Mouse (Mus musculus): ENCODE results near the gene Vps51. TPM values are rescaled to one million over a fixed set of nuclear protein-coding genes. Genes with fewer than 3 reads are reported as not detected.

Vps51 gene
- polyA plus RNA-seq, 1 experiment from 2014 or later, result 63.3 TPM

- H3K27me3 ChIP-seq, result no peaks in the 10 kb centered on the region
- in situ Hi-C loops (cut with MboI; ENCODE audit: low pct_unique_long_range_greater_than_20kb), result no loop called here
- DNase-seq (ENCODE audit: low read depth, low spot score) (no peak), ATAC-seq (no peak)
- ChIA-PET CTCF (no interaction called here), POLR2A (no interaction called here)
- TF ChIP-seq CTCF (IDR thresholded peaks at IDR 0.05), result no peak
Observed at GRCm38 (mm10) chr19:6113116-6113515, 36.1 kb upstream of the Vps51 start.

- ATAC-seq (no peak), DNase-seq (ENCODE audit: low read depth, low spot score) (no peak)
- in situ Hi-C loops (cut with MboI; ENCODE audit: low pct_unique_long_range_greater_than_20kb), result no loop called here
- H3K27me3 ChIP-seq, result no peaks in the 10 kb centered on the region
- CTCF ChIA-PET, result interaction anchor here (0.6 kb wide), 1 partner anchor 10 kb away, joined by 3 read pairs; no protein-coding TSS in a partner anchor
- POLR2A ChIA-PET, result no interaction called here
- no peak for TF ChIP-seq CTCF (IDR thresholded peaks at IDR 0.05)
Observed at GRCm38 (mm10) chr19:6105586-6105985, 28.6 kb upstream of the Vps51 start, which contains the start of gene Naaladl1. TSS of gene Naaladl1 (plus strand) at chr19:6105782.

GRCm38 (mm10) chr19:6104476-6104875 is 27.4 kb upstream of the Vps51 start:
- in situ Hi-C loops (cut with MboI; ENCODE audit: low pct_unique_long_range_greater_than_20kb), result no loop called here
- ATAC-seq (no peak), DNase-seq (ENCODE audit: low read depth, low spot score) (no peak)
- ChIA-PET CTCF (interaction anchor here (1.1 kb wide), 1 partner anchor 9 kb away, joined by 4 read pairs; no protein-coding TSS in a partner anchor), POLR2A (no interaction called here)
- TF ChIP-seq CTCF (IDR thresholded peaks at IDR 0.05), result no peak
- no peaks in the 10 kb centered on the region for H3K27me3 ChIP-seq

GRCm38 (mm10) chr19:6102169-6102853 is 25.3 kb upstream of the Vps51 start:
- ATAC-seq (no peak), DNase-seq (ENCODE audit: low read depth, low spot score) (no peak)
- TF ChIP-seq CTCF (IDR thresholded peaks at IDR 0.05), result no peak
- CTCF ChIA-PET, result interaction anchor here (1.1 to 1.3 kb wide), 2 partner anchors 11 to 127 kb away, joined by 3 to 4 read pairs; no protein-coding TSS in a partner anchor
- in situ Hi-C loops (cut with MboI; ENCODE audit: low pct_unique_long_range_greater_than_20kb), result no loop called here
- H3K27me3 ChIP-seq, result no peaks in the 10 kb centered on the region
- POLR2A ChIA-PET, result no interaction called here

- CTCF ChIA-PET, result no interaction called here
- no peak for TF ChIP-seq CTCF (IDR thresholded peaks at IDR 0.05)
- in situ Hi-C loops (cut with MboI; ENCODE audit: low pct_unique_long_range_greater_than_20kb), result no loop called here
- POLR2A ChIA-PET, result no interaction called here
- no peak for ATAC-seq
- DNase-seq (ENCODE audit: low read depth, low spot score), result no peak
- H3K27me3 ChIP-seq, result no peaks in the 10 kb centered on the region
Observed at GRCm38 (mm10) chr19:6101186-6101585, 24.2 kb upstream of the Vps51 start.

- POLR2A ChIA-PET, result interaction anchor here (0.7 kb wide), 1 partner anchor 37 kb away, joined by 3 read pairs; no protein-coding TSS in a partner anchor
Observed at GRCm38 (mm10) chr19:6097847-6098246, 20.8 kb upstream of the Vps51 start.

GRCm38 (mm10) chr19:6094119-6094518 is 17.1 kb upstream of the Vps51 start, which contains the start of gene AC131692.1:
TSS of gene AC131692.1 (plus strand) at chr19:6094419.
- DNase-seq (ENCODE audit: low read depth, low spot score) (no peak), ATAC-seq (no peak)
- POLR2A ChIA-PET, result no interaction called here
- CTCF ChIA-PET, result no interaction called here
- H3K27me3 ChIP-seq, result no peaks in the 10 kb centered on the region
- no peak for TF ChIP-seq CTCF (IDR thresholded peaks at IDR 0.05)
- in situ Hi-C loops (cut with MboI; ENCODE audit: low pct_unique_long_range_greater_than_20kb), result no loop called here

More at GRCm38 (mm10) chr19:6097847-6098246, 20.8 kb upstream of the Vps51 start:
- CTCF ChIA-PET, result no interaction called here
- no peaks in the 10 kb centered on the region for H3K27me3 ChIP-seq
- in situ Hi-C loops (cut with MboI; ENCODE audit: low pct_unique_long_range_greater_than_20kb), result no loop called here
- DNase-seq (ENCODE audit: low read depth, low spot score) (no peak), ATAC-seq (no peak)
- TF ChIP-seq CTCF (IDR thresholded peaks at IDR 0.05), result no peak

GRCm38 (mm10) chr19:6088841-6089240 is 11.8 kb upstream of the Vps51 start:
- POLR2A ChIA-PET, result interaction anchor here (0.9 kb wide), 1 partner anchor 30 kb away, joined by 3 read pairs; no protein-coding TSS in a partner anchor
- ATAC-seq (no peak), DNase-seq (ENCODE audit: low read depth, low spot score) (no peak)
- in situ Hi-C loops (cut with MboI; ENCODE audit: low pct_unique_long_range_greater_than_20kb), result no loop called here
- TF ChIP-seq CTCF (IDR thresholded peaks at IDR 0.05), result no peak
- CTCF ChIA-PET, result no interaction called here
- no peaks in the 10 kb centered on the region for H3K27me3 ChIP-seq

GRCm38 (mm10) chr19:6085417-6085879 is 8.4 kb upstream of the Vps51 start:
- POLR2A ChIA-PET, result no interaction called here

GRCm38 (mm10) chr19:6084478-6085248 is 7.6 kb upstream of the Vps51 start, which contains the start of the genes Zfpl1 and Cdca5:
TSS of gene Zfpl1 (minus strand) at chr19:6084956.
TSS of gene Cdca5 (plus strand) at chr19:6084983.
- TF ChIP-seq CTCF (IDR thresholded peaks at IDR 0.05), result no peak
- no peaks in the 10 kb centered on the region for H3K27me3 ChIP-seq
- CTCF ChIA-PET, result interaction anchor here (1.5 kb wide), 1 partner anchor 18 kb away, joined by 5 read pairs; no protein-coding TSS in a partner anchor
- DNase-seq (ENCODE audit: low read depth, low spot score) (peak; percentile 83), ATAC-seq (peak; percentile 44)
- in situ Hi-C loops (cut with MboI; ENCODE audit: low pct_unique_long_range_greater_than_20kb), result no loop called here
- POLR2A ChIA-PET, result interaction anchor here (0.7 kb wide), 1 partner anchor 28 kb away, joined by 3 read pairs; no protein-coding TSS in a partner anchor

More at GRCm38 (mm10) chr19:6085417-6085879, 8.4 kb upstream of the Vps51 start:
- DNase-seq (ENCODE audit: low read depth, low spot score) (peak; percentile 20), ATAC-seq (peak; percentile 68)
- TF ChIP-seq CTCF (IDR thresholded peaks at IDR 0.05), result no peak
- in situ Hi-C loops (cut with MboI; ENCODE audit: low pct_unique_long_range_greater_than_20kb), result no loop called here
- CTCF ChIA-PET, result interaction anchor here (1.5 kb wide), 1 partner anchor 18 kb away, joined by 5 read pairs; no protein-coding TSS in a partner anchor
- H3K27me3 ChIP-seq, result no peaks in the 10 kb centered on the region

Data from Patski (cell line).